Mouse (Mus musculus) neural tube, embryonic 14.5 days (tissue): Measurements from ENCODE around the gene Ric1. TPM values are rescaled to one million over a fixed set of nuclear protein-coding genes. Genes with fewer than 3 reads are reported as not detected.
A peak's percentile ranks its signal among the peaks of the same experiment; 100 is the strongest.

Source experiments
- ATAC-seq: fragments of 200-750 bp; cut with Nextera tagmentation; 2 replicates; pipeline ENCODE4 v1.8.0; 2017; ENCODE audit warnings: low read depth, mild to moderate bottlenecking, moderate TSS enrichment, moderate library complexity
- H3K27ac ChIP-seq: fragments of 300-500 bp; sonication (generic); 2 replicates; pipeline ENCODE4 v1.5.1; 2014; ENCODE audit warnings: low read depth, mild to moderate bottlenecking, control low read depth, low read length, moderate library complexity, mixed read lengths
- H3K27me3 ChIP-seq: fragments of 300-500 bp; sonication (generic); 2 replicates; pipeline ENCODE4 v1.6.1; 2014; ENCODE audit warnings: low read length; ENCODE audit not compliant: control insufficient read depth, insufficient read depth
- H3K36me3 ChIP-seq: fragments of 300-500 bp; sonication (generic); 2 replicates; pipeline ENCODE4 v1.6.1; 2014; ENCODE audit warnings: low read length, mixed read lengths; ENCODE audit not compliant: control insufficient read depth, insufficient read depth
- H3K4me1 ChIP-seq: fragments of 300-500 bp; sonication (generic); 2 replicates; pipeline ENCODE4 v1.6.1; 2014; ENCODE audit warnings: low read length; ENCODE audit not compliant: control insufficient read depth, insufficient read depth
- H3K4me2 ChIP-seq: fragments of 300-500 bp; sonication (generic); 2 replicates; pipeline ENCODE4 v1.6.1; 2014; ENCODE audit warnings: mild to moderate bottlenecking, low read depth, low read length, control low read depth
- H3K4me3 ChIP-seq: fragments of 300-500 bp; sonication (generic); 2 replicates; pipeline ENCODE4 v1.5.1; 2014; ENCODE audit warnings: low read depth, low read length, control low read depth, mixed read lengths
- H3K9ac ChIP-seq: fragments of 300-500 bp; sonication (generic); replicated peaks from 2 replicates; pipeline ENCODE4 v1.6.1; 2014; ENCODE audit warnings: low read depth, mild to moderate bottlenecking, control low read depth, low read length, mixed read lengths
- H3K9me3 ChIP-seq: fragments of 300-500 bp; sonication (generic); 2 replicates; pipeline ENCODE4 v1.6.1; 2016; ENCODE audit warnings: low read length; ENCODE audit not compliant: control insufficient read depth
- WGBS: fragments of 180-500 bp; shearing (Covaris S2); extraction: QIAGEN DNeasy Blood & Tissue Kit; methylation state at CpG from one replicate; pipeline ENCODE4 v1.1.7; 2014; 5-methylcytosine and 5-hydroxymethylcytosine counted together
- polyA plus RNA-seq: library from polyadenylated mRNA; unstranded; fragments of >200 nt; fragmentation: Nextera tagmentation; extraction: Ambion mirVana; gene quantifications from 2 replicates; pipeline ENCODE4 v1.2.1, GENCODE M21; 2014

The Ric1 gene
- polyA plus RNA-seq, 1 experiment from 2014 or later = 22.7 TPM

DNA sequence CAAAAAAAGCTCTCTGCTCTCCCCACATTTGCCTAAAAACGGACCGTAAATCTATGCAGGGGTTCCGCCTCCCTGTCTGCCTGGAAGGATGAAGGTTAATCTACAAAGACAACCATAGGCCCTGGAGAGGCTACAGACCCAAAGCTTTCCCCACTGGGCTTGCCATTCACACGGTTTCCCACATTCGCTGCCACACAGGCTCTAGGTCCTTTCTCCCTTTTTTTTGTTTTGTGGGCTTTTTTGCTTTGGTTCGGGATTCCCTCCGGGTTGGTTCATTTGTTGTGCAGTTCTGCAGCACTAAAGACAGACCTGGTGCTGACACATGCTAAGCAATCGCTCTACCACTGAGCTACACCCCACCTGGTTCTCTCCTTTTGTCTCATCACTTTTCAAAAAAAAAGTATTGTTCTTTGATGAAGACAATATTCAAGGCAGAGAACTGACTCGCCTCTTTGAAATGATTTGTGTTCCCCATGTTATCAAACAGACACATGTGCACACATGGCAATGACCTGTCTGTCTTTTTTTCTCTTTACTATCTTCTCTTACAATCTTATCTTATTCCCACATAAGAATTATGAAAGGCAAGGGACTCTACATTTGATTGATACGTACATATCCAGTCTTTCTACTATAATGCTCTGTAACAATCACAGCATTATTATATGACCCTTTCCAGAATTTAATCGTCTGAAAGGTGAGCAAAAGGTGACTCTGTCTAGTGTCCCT, 121.3 kb downstream of the Ric1 start:
- ATAC-seq = no peak
- Histone ChIP-seq H3K36me3 (no peaks in the 10 kb centered on the region), H3K9me3 (no peaks in the 10 kb centered on the region), H3K4me3 (no peak overlapping the region), H3K4me1 (no peaks in the 10 kb centered on the region), H3K4me2 (no peak overlapping the region), H3K27ac (no peak overlapping the region), H3K9ac (no peak overlapping the region), H3K27me3 (no peaks in the 10 kb centered on the region)
- WGBS = 78% methylated on average over 11 of the region's 11 CpGs

DNA sequence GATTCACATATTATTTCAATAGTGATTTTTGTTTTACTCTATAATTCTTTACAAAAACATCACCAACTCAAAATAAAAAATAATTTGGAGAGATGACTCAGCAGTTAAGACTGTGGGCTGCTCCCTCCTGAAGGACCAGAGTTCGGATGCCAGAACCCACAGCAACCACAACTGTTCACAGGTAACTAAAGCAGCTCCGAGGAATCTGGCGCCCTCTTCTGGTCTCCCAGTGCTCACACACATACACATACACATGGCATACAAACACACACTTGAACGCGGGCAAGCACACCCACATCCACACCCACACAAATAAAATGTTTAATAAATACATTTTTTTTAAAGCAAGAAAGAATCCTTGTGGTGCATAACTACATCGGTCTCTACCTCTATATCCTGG, 122.7 kb downstream of the Ric1 start:
- H3K9me3 ChIP-seq = no peaks in the 10 kb centered on the region
- H3K9ac ChIP-seq = no peak overlapping the region
- H3K36me3 ChIP-seq = no peaks in the 10 kb centered on the region
- no peak overlapping the region for H3K4me2 ChIP-seq
- H3K27me3 ChIP-seq = no peaks in the 10 kb centered on the region
- 92% methylated on average over 6 of the region's 6 CpGs for WGBS
- H3K4me3 ChIP-seq = no peak overlapping the region
- ATAC-seq = no peak
- H3K27ac ChIP-seq = no peak overlapping the region
- H3K4me1 ChIP-seq = no peaks in the 10 kb centered on the region

GRCm38 (mm10) chr19:29647651-29648549, 125.8 kb downstream of the Ric1 start, which contains the start of gene Ermp1:
Gene Ermp1, minus strand, starts transcription at chr19:29648415.
- no peaks in the 10 kb centered on the region for H3K4me1 ChIP-seq
- H3K4me3 ChIP-seq = peak within 1 kb of the TSS; percentile 74
- no peaks in the 10 kb centered on the region for H3K27me3 ChIP-seq
- peak within 1 kb of the TSS; percentile 43 for H3K4me2 ChIP-seq
- peak within 1 kb of the TSS; percentile 76 for H3K9ac ChIP-seq
- under 1% methylated on average over 66 of the region's 90 CpGs for WGBS
- peak within 1 kb of the TSS; percentile 88 for H3K27ac ChIP-seq
- H3K9me3 ChIP-seq = no peaks in the 10 kb centered on the region
- H3K36me3 ChIP-seq = no peaks in the 10 kb centered on the region
- ATAC-seq = peak; percentile 96

- WGBS = 25% methylated on average over 4 of the region's 4 CpGs
These were observed 126.5 kb downstream of the Ric1 start for GRCm38 (mm10) chr19:29648550-29648914.

DNA sequence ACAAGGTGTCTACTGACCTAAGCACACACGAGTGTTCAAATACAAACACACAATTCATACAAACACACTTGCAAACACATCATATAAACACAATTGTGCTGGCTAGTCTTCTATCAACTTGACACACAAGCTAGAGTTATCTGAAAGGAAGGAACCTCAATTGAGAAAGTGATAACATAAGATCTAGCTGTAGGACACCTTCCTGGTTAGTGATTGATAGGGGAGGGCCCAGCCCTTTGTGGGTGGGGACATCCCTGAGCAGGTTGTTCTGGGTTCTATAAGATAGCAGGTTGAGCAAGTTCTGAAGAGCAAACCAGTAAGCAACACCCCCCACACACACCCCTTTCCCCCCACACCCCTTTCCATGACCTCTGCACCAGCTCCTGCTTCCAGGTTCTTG, 127.6 kb downstream of the Ric1 start:
- Histone ChIP-seq H3K4me1 (no peaks in the 10 kb centered on the region), H3K9ac (no peak overlapping the region), H3K4me2 (no peak overlapping the region), H3K36me3 (no peaks in the 10 kb centered on the region), H3K4me3 (no peak overlapping the region), H3K27ac (no peak overlapping the region), H3K27me3 (no peaks in the 10 kb centered on the region), H3K9me3 (no peaks in the 10 kb centered on the region)
- WGBS = 93% methylated on average over 1 of the region's 1 CpGs
- no peak for ATAC-seq

More at GRCm38 (mm10) chr19:29648550-29648914, 126.5 kb downstream of the Ric1 start:
- Histone ChIP-seq H3K27me3 (no peaks in the 10 kb centered on the region), H3K27ac (no peak overlapping the region; the same call in 1 of the 2 replicates), H3K9ac (no peak overlapping the region), H3K36me3 (no peaks in the 10 kb centered on the region), H3K4me1 (no peaks in the 10 kb centered on the region), H3K9me3 (no peaks in the 10 kb centered on the region), H3K4me2 (peak overlapping the region; percentile 16; the same call in 1 of the 2 replicates), H3K4me3 (peak overlapping the region; percentile 74)
- ATAC-seq = no peak

DNA sequence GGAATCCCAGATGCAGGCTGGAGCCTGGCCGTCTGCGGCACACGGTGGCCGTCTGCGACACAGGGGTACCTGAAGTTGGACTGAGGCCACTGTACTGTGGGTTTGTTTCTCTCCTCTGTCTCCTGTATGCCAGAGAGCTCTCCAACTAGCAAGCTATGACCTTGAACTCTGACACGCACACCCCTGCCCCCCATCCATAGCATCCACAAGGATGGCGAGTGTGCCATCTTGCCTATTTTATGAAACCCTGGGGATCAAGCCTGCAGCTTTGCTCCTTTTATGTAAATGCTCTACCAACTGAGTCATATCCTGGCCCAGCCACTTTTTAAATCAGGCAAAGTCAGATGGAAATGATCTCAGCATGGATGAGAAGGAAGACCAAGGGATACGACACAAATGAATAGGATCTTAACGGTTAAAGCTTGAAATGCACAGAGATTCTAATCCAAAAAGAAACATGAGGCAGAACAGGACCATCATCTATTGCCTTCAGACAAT, 131.7 kb downstream of the Ric1 start:
- H3K9ac ChIP-seq = no peak overlapping the region
- H3K9me3 ChIP-seq = no peaks in the 10 kb centered on the region
- no peak overlapping the region for H3K27ac ChIP-seq
- H3K4me1 ChIP-seq = no peaks in the 10 kb centered on the region
- no peak for ATAC-seq
- 89% methylated on average over 9 of the region's 9 CpGs for WGBS
- H3K27me3 ChIP-seq = no peaks in the 10 kb centered on the region
- H3K4me3 ChIP-seq = no peak overlapping the region
- H3K4me2 ChIP-seq = no peak overlapping the region
- H3K36me3 ChIP-seq = no peaks in the 10 kb centered on the region

DNA sequence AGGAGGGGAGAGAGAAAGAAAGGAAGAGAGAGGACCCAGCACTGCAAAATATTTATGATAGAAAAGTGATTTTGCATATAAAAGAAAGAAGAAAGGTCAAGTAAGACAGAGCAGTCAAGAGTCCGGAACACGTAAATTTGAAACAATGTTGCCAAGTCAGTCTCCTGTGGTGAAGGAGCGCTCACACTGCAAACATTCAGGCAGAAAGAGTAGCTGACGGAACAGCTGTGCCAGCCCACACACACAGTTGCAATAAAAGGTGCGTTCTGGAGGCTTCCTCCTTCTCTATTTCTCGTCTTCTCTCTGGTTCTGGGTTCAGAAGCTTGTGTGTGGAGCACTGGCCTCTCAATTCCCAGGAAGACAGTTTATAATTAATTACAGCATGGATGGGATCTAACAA, 133.1 kb downstream of the Ric1 start:
- Histone ChIP-seq H3K4me3 (no peak overlapping the region), H3K27me3 (no peaks in the 10 kb centered on the region), H3K4me2 (no peak overlapping the region), H3K9me3 (no peaks in the 10 kb centered on the region), H3K4me1 (no peaks in the 10 kb centered on the region), H3K9ac (no peak overlapping the region), H3K36me3 (no peaks in the 10 kb centered on the region), H3K27ac (no peak overlapping the region)
- 12% methylated on average over 6 of the region's 6 CpGs for WGBS
- no peak for ATAC-seq

GRCm38 (mm10) chr19:29656029-29656428, 133.9 kb downstream of the Ric1 start:
- WGBS = 87% methylated on average over 4 of the region's 4 CpGs
- Histone ChIP-seq H3K9me3 (no peaks in the 10 kb centered on the region), H3K9ac (no peak overlapping the region), H3K4me2 (no peak overlapping the region), H3K4me3 (no peak overlapping the region), H3K27ac (no peak overlapping the region), H3K27me3 (no peaks in the 10 kb centered on the region), H3K4me1 (no peaks in the 10 kb centered on the region), H3K36me3 (no peaks in the 10 kb centered on the region)
- no peak for ATAC-seq
